Comparison of ENCODE assay signal across 10 mouse cellular contexts in genomic region chr11:54056132-54056531, GRCm38 (mm10). TPM values are rescaled to one million over a fixed set of nuclear protein-coding genes. Genes with fewer than 3 reads are reported as not detected.
DNase-seq lines count a peak whose midpoint lies in the region; ATAC-seq and TF ChIP-seq lines count a peak whose summit lies in the region.
"Had no signal": no experiment of that assay in that cellular context is flagged by ENCODE, and none has a peak within 500 bp of the region (broad histone marks: within the 10 kb centered on the region; RNA-seq: fewer than 3 reads in every experiment).

No protein-coding gene starts in this region.

- no peak for TF ChIP-seq POLR2A in liver, adult 2 months (IDR thresholded peaks at IDR 0.05; ENCODE audit: extremely low read depth, insufficient read depth, low read length)

- no peak for ATAC-seq in forebrain, embryonic 11.5 days (replicated peaks; ENCODE audit: low FRiP score)
- no peak for ATAC-seq in forebrain, embryonic 15.5 days (replicated peaks)
- ATAC-seq in liver, embryonic 12.5 days, result no peak
- ATAC-seq in liver, postnatal 0 days, result peak; percentile 78

- TF ChIP-seq EP300 in liver, postnatal 0 days (IDR thresholded peaks at IDR 0.05; ENCODE audit: low read depth), result no peak

- no peak overlapping the region for H3K27ac ChIP-seq in forebrain, embryonic 11.5 days (ENCODE audit: low read depth, low read length)
- no peak overlapping the region for H3K27ac ChIP-seq in forebrain, embryonic 15.5 days (replicated peaks)
- no peak overlapping the region for H3K27ac ChIP-seq in liver, adult 2 months (replicated peaks; ENCODE audit: insufficient read depth, low read depth, low read length)
- no peak overlapping the region for H3K27ac ChIP-seq in liver, embryonic 12.5 days
- no peak overlapping the region for H3K27ac ChIP-seq in liver, postnatal 0 days (ENCODE audit: low read depth)
- H3K27ac ChIP-seq: midbrain, embryonic 12.5 days had no signal

- WGBS in forebrain, embryonic 11.5 days, result 25% methylated on average over 8 of the region's 8 CpGs
- 33% methylated on average over 8 of the region's 8 CpGs for WGBS in forebrain, embryonic 15.5 days
- 23% methylated on average over 8 of the region's 8 CpGs for WGBS in liver, adult 2 months
- 56% methylated on average over 8 of the region's 8 CpGs for WGBS in liver, embryonic 12.5 days (ENCODE audit: insufficient replicate concordance)
- 47% methylated on average over 8 of the region's 8 CpGs for WGBS in liver, postnatal 0 days (ENCODE audit: insufficient replicate concordance)

- intact Hi-C loops in heart, postnatal 14 days (cut with DNase I), result loop anchor here (5.0 kb wide), 1 partner anchor 124 kb away; no protein-coding TSS in a partner anchor
- intact Hi-C loops in heart, postnatal 10 days (cut with DNase I), result no loop called here

- no peak overlapping the region for H3K4me3 ChIP-seq in forebrain, embryonic 11.5 days (ENCODE audit: low read depth, low read length)
- no peak overlapping the region for H3K4me3 ChIP-seq in forebrain, embryonic 15.5 days
- no peak overlapping the region for H3K4me3 ChIP-seq in liver, adult 2 months (ENCODE audit: insufficient read depth, low read depth, low read length)
- H3K4me3 ChIP-seq in liver, embryonic 12.5 days, result no peak overlapping the region
- H3K4me3 ChIP-seq in liver, postnatal 0 days (ENCODE audit: low read depth, low read length), result no peak overlapping the region
- H3K4me3 ChIP-seq: midbrain, embryonic 12.5 days had no signal

- H3K27me3 ChIP-seq in forebrain, embryonic 11.5 days (ENCODE audit: control insufficient read depth, insufficient read depth, low read length), result no peaks in the 10 kb centered on the region
- H3K27me3 ChIP-seq in forebrain, embryonic 15.5 days, result no peaks in the 10 kb centered on the region
- no peaks in the 10 kb centered on the region for H3K27me3 ChIP-seq in liver, adult 2 months (ENCODE audit: control insufficient read depth, insufficient read depth, low read length)
- peaks cover 45% of the 10 kb centered on the region for H3K27me3 ChIP-seq in liver, embryonic 12.5 days (replicated peaks)
- no peaks in the 10 kb centered on the region for H3K27me3 ChIP-seq in liver, postnatal 0 days (ENCODE audit: insufficient read depth, low read length)
- H3K27me3 ChIP-seq: midbrain, embryonic 12.5 days had no signal

- H3K4me2 ChIP-seq in forebrain, embryonic 11.5 days (ENCODE audit: low read depth, low read length, severe bottlenecking), result no peak overlapping the region
- H3K4me2 ChIP-seq in forebrain, embryonic 15.5 days (replicated peaks), result no peak overlapping the region
- no peak overlapping the region for H3K4me2 ChIP-seq in liver, embryonic 12.5 days
- H3K4me2 ChIP-seq in liver, postnatal 0 days (ENCODE audit: low read depth, low read length), result no peak overlapping the region
- H3K4me2 ChIP-seq: midbrain, embryonic 12.5 days had no signal

- TF ChIP-seq CTCF in liver, adult 2 months (IDR thresholded peaks at IDR 0.05; ENCODE audit: low read depth, low read length), result peak; percentile 81
- TF ChIP-seq CTCF in liver, postnatal 0 days (IDR thresholded peaks at IDR 0.05; ENCODE audit: low read depth), result peak; percentile 56

- DNase-seq in forebrain, embryonic 11.5 days (ENCODE audit: low spot score), result peak; percentile 46
- peak; percentile 92 for DNase-seq in liver, adult 2 months (ENCODE audit: extremely low read depth, low read depth, low spot score)
- DNase-seq in embryo, embryonic 11 days, result peak; percentile 80
- peak; percentile 55 for DNase-seq in liver, postnatal 0 days
- no peak for DNase-seq in heart, postnatal 14 days
- no peak for DNase-seq in heart, postnatal 10 days

- H3K36me3 ChIP-seq in forebrain, embryonic 11.5 days (ENCODE audit: control insufficient read depth, insufficient read depth, low read length), result no peaks in the 10 kb centered on the region
- H3K36me3 ChIP-seq in forebrain, embryonic 15.5 days, result no peaks in the 10 kb centered on the region
- no peaks in the 10 kb centered on the region for H3K36me3 ChIP-seq in liver, adult 2 months (ENCODE audit: control insufficient read depth, insufficient read depth, low read length)
- H3K36me3 ChIP-seq in liver, embryonic 12.5 days, result no peaks in the 10 kb centered on the region
- no peaks in the 10 kb centered on the region for H3K36me3 ChIP-seq in liver, postnatal 0 days (replicated peaks; ENCODE audit: insufficient read depth, low read length)
- H3K36me3 ChIP-seq: midbrain, embryonic 12.5 days had no signal

- peaks cover 18% of the 10 kb centered on the region for H3K4me1 ChIP-seq in forebrain, embryonic 11.5 days (replicated peaks; ENCODE audit: control insufficient read depth, insufficient read depth, low read length)
- peaks cover 28% of the 10 kb centered on the region for H3K4me1 ChIP-seq in forebrain, embryonic 15.5 days
- H3K4me1 ChIP-seq in liver, adult 2 months (ENCODE audit: control insufficient read depth, insufficient read depth, low read length), result peaks cover 5% of the 10 kb centered on the region
- peaks cover 13% of the 10 kb centered on the region for H3K4me1 ChIP-seq in liver, embryonic 12.5 days
- H3K4me1 ChIP-seq in liver, postnatal 0 days (ENCODE audit: insufficient read depth), result no peaks in the 10 kb centered on the region; the same call in 1 of the 2 replicates

- H3K79me2 ChIP-seq in liver, adult 2 months (ENCODE audit: control insufficient read depth, insufficient read depth, low read length), result no peaks in the 10 kb centered on the region

- no peaks in the 10 kb centered on the region for H3K9me3 ChIP-seq in forebrain, embryonic 11.5 days (ENCODE audit: control insufficient read depth, low read length)
- no peaks in the 10 kb centered on the region for H3K9me3 ChIP-seq in forebrain, embryonic 15.5 days
- H3K9me3 ChIP-seq in liver, embryonic 12.5 days (replicated peaks), result no peaks in the 10 kb centered on the region
- H3K9me3 ChIP-seq in liver, postnatal 0 days (ENCODE audit: low read length), result no peaks in the 10 kb centered on the region
- H3K9me3 ChIP-seq: midbrain, embryonic 12.5 days had no signal

- no peak overlapping the region for H3K9ac ChIP-seq in forebrain, embryonic 11.5 days (ENCODE audit: low read length)
- H3K9ac ChIP-seq in forebrain, embryonic 15.5 days (replicated peaks), result no peak overlapping the region
- no peak overlapping the region for H3K9ac ChIP-seq in liver, adult 2 months (ENCODE audit: low read depth, low read length)
- no peak overlapping the region for H3K9ac ChIP-seq in liver, embryonic 12.5 days
- H3K9ac ChIP-seq in liver, postnatal 0 days (replicated peaks), result no peak overlapping the region
- H3K9ac ChIP-seq: midbrain, embryonic 12.5 days had no signal

RNA-seq across cellular contexts. Expression of gene Pdlim4, which starts 12.7 kb away (rescaled TPM):
- 45.3 and 48.6 TPM in 2 replicates for polyA plus RNA-seq in forebrain, embryonic 11.5 days (2014; fragmentation: Nextera tagmentation; extraction: Ambion mirVana)
- 42.8 TPM in 2 replicates for polyA plus RNA-seq in forebrain, embryonic 15.5 days (2015; fragmentation: Nextera tagmentation; extraction: Ambion mirVana)
- 1.6 and 1.9 TPM in 2 replicates for total RNA-seq in liver, adult 2 months (2014; rRNA removed)
- 2.6 and 3.0 TPM in 2 replicates for polyA plus RNA-seq in liver, adult 2 months (2012; rRNA removed)
- 4.4 and 4.9 TPM in 2 replicates for polyA plus RNA-seq in liver, embryonic 12.5 days (2016; fragmentation: Nextera tagmentation; extraction: Ambion mirVana)
- 4.0 TPM in 2 replicates for polyA plus RNA-seq in liver, postnatal 0 days (2015; fragmentation: Nextera tagmentation; extraction: Ambion mirVana)
- 10 to 100 TPM; 29.9 to 33.2 TPM for total RNA-seq in heart, postnatal 14 days (2021)
- total RNA-seq in heart, postnatal 10 days (2021), result 10 to 100 TPM; 23.4 to 28.2 TPM
- total RNA-seq: CH12.LX had no signal

RNA-seq across cellular contexts. Expression of gene Slc22a4, which starts 28.2 kb away (rescaled TPM):
- 1.8 and 2.7 TPM in 2 replicates for polyA plus RNA-seq in forebrain, embryonic 11.5 days (2014; fragmentation: Nextera tagmentation; extraction: Ambion mirVana)
- 1.1 and 1.2 TPM in 2 replicates for polyA plus RNA-seq in forebrain, embryonic 15.5 days (2015; fragmentation: Nextera tagmentation; extraction: Ambion mirVana)
- total RNA-seq in liver, adult 2 months (2014; rRNA removed), result 2.0 and 3.8 TPM in 2 replicates
- polyA plus RNA-seq in liver, adult 2 months (2012; rRNA removed), result 1.7 and 2.4 TPM in 2 replicates
- polyA plus RNA-seq in liver, embryonic 12.5 days (2016; fragmentation: Nextera tagmentation; extraction: Ambion mirVana), result 39.5 and 42.0 TPM in 2 replicates
- polyA plus RNA-seq in liver, postnatal 0 days (2015; fragmentation: Nextera tagmentation; extraction: Ambion mirVana), result 12.9 and 13.4 TPM in 2 replicates
- total RNA-seq in heart, postnatal 14 days (2021), result 1 to 10 TPM; 3.5 to 4.7 TPM
- 1 to 10 TPM; 1.9 to 2.2 TPM for total RNA-seq in heart, postnatal 10 days (2021)
- total RNA-seq: CH12.LX had no signal

RNA-seq across cellular contexts. Expression of gene P4ha2, which starts 43.8 kb away (rescaled TPM):
- polyA plus RNA-seq in forebrain, embryonic 11.5 days (2014; fragmentation: Nextera tagmentation; extraction: Ambion mirVana), result 16.0 and 16.4 TPM in 2 replicates
- 6.0 and 6.7 TPM in 2 replicates for polyA plus RNA-seq in forebrain, embryonic 15.5 days (2015; fragmentation: Nextera tagmentation; extraction: Ambion mirVana)
- 4.4 and 5.5 TPM in 2 replicates for total RNA-seq in liver, adult 2 months (2014; rRNA removed)
- 2.9 and 3.7 TPM in 2 replicates for polyA plus RNA-seq in liver, adult 2 months (2012; rRNA removed)
- 9.9 and 10.3 TPM in 2 replicates for polyA plus RNA-seq in liver, embryonic 12.5 days (2016; fragmentation: Nextera tagmentation; extraction: Ambion mirVana)
- polyA plus RNA-seq in liver, postnatal 0 days (2015; fragmentation: Nextera tagmentation; extraction: Ambion mirVana), result 2.4 and 2.7 TPM in 2 replicates
- total RNA-seq in heart, postnatal 14 days (2021), result 10 to 100 TPM; 43.3 to 46.4 TPM
- total RNA-seq in heart, postnatal 10 days (2021), result 10 to 100 TPM; 36.8 to 37.0 TPM

Comparison
In these comparisons a context has a peak if more than half of its experiments do, and no peak if none do; other contexts are left out.
1. DNase-seq: peak in forebrain, embryonic 11.5 days (single experiment), liver, adult 2 months (single experiment), embryo, embryonic 11 days (single experiment) and liver, postnatal 0 days (single experiment); none in heart, postnatal 14 days (0 of 2) and heart, postnatal 10 days (0 of 2).